Mouse (Mus musculus): ENCODE measurements around the gene Esrrg.

GRCm38 (mm10) chr1:187872744-187873143 lies 264.2 kb downstream of the Esrrg start:
- TF ChIP-seq GATA1 (IDR thresholded peaks at IDR 0.05; ENCODE audit: borderline replicate concordance, low read length) (no peak), FLI1 (IDR thresholded peaks at IDR 0.05; ENCODE audit: low read length) (no peak)

Data from megakaryocyte, embryonic 14.5 days (primary cell).